Comparison of ENCODE assay signal across 9 mouse cellular contexts in the genomic region with DNA sequence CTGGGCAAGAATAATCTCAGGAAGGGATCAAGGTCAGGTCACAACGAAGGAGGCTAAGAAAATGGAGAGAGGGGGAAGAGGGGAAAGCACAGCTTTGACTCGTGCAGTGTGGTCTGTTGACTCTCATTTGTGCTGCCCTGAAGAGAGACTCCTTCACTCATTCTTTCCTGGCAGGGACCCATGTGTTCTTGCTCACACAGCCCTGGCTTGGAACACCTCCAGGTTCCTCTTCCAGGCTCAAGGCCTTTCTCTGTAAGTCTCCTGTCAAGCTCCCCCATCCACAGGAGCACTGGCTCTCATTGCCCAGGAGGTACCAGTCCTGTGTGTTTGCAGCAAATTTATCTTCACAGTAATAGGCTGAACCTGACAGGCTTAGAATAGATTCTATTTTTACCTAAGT. TPM values are rescaled to one million over a fixed set of nuclear protein-coding genes. Genes with fewer than 3 reads are reported as not detected.
DNase-seq lines count a peak whose midpoint lies in the region; ATAC-seq and TF ChIP-seq lines count a peak whose summit lies in the region.
"Had no signal": no experiment of that assay in that cellular context is flagged by ENCODE, and none has a peak within 500 bp of the region (broad histone marks: within the 10 kb centered on the region; RNA-seq: fewer than 3 reads in every experiment).

No protein-coding gene starts in this region.

- no peaks in the 10 kb centered on the region for H3K27me3 ChIP-seq in liver, postnatal 0 days (ENCODE audit: insufficient read depth, low read length)
- H3K27me3 ChIP-seq: limb, embryonic 12.5 days had no signal

- no peak for TF ChIP-seq EP300 in liver, postnatal 0 days (IDR thresholded peaks at IDR 0.05; ENCODE audit: low read depth)

- 55% methylated on average over 2 of the region's 2 CpGs for WGBS in liver, postnatal 0 days (ENCODE audit: insufficient replicate concordance)

- no peak overlapping the region for H3K4me3 ChIP-seq in layer of hippocampus, adult 2 months
- no peak overlapping the region for H3K4me3 ChIP-seq in liver, postnatal 0 days (ENCODE audit: low read depth, low read length)
- H3K4me3 ChIP-seq: limb, embryonic 12.5 days had no signal

- no peak overlapping the region for H3K9ac ChIP-seq in liver, postnatal 0 days (replicated peaks)
- H3K9ac ChIP-seq: limb, embryonic 12.5 days had no signal

- intact Hi-C loops in heart, postnatal 36 days (cut with DNase I): no loop called here

- H3K9me3 ChIP-seq in liver, postnatal 0 days (ENCODE audit: low read length): no peaks in the 10 kb centered on the region
- H3K9me3 ChIP-seq: limb, embryonic 12.5 days had no signal

- H3K4me2 ChIP-seq in liver, postnatal 0 days (ENCODE audit: low read depth, low read length): no peak overlapping the region
- H3K4me2 ChIP-seq: limb, embryonic 12.5 days had no signal

- no peaks in the 10 kb centered on the region for H3K36me3 ChIP-seq in liver, postnatal 0 days (replicated peaks; ENCODE audit: insufficient read depth, low read length)
- H3K36me3 ChIP-seq: limb, embryonic 12.5 days had no signal

- H3K4me1 ChIP-seq in liver, postnatal 0 days (ENCODE audit: insufficient read depth): peaks cover 7% of the 10 kb centered on the region; the same call in 1 of the 2 replicates
- H3K4me1 ChIP-seq: limb, embryonic 12.5 days had no signal

- DNase-seq in urinary bladder, postnatal 14 days (ENCODE audit: low spot score): peak; percentile 52
- DNase-seq in urinary bladder, adult 2 months (ENCODE audit: low spot score): no peak
- peak; percentile 73 to 74 for DNase-seq in cerebellum, postnatal 14 days
- peak; percentile 41 to 45 for DNase-seq in heart, postnatal 36 days
- peak; percentile 48 for DNase-seq in testis, postnatal 14 days (ENCODE audit: low spot score)
- no peak for DNase-seq in T-cell, adult 2 months (ENCODE audit: low spot score)
- no peak for DNase-seq in layer of hippocampus, adult 2 months (ENCODE audit: low spot score in 2 of 2)
- DNase-seq in liver, postnatal 0 days: no peak

- no peak for ATAC-seq in liver, postnatal 0 days

- no peak for TF ChIP-seq CTCF in layer of hippocampus, adult 2 months (conservative IDR thresholded peaks at IDR 0.05)
- TF ChIP-seq CTCF in liver, postnatal 0 days (IDR thresholded peaks at IDR 0.05; ENCODE audit: low read depth): no peak

- H3K27ac ChIP-seq in layer of hippocampus, adult 2 months: no peak overlapping the region
- H3K27ac ChIP-seq in liver, postnatal 0 days (ENCODE audit: low read depth): no peak overlapping the region
- H3K27ac ChIP-seq: limb, embryonic 12.5 days had no signal

RNA-seq across cellular contexts. Expression of a gene that starts 7.2 kb away (rescaled TPM):
- 0.63 and 0.70 TPM in 2 replicates for polyA plus RNA-seq in urinary bladder, adult 2 months (2012; rRNA removed)
- 1 to 10 TPM; 5.2 to 6.7 TPM for total RNA-seq in heart, postnatal 36 days (2021)
- 1 to 10 TPM; 1.5 TPM for total RNA-seq in layer of hippocampus, adult 2 months (2021)
- 1.7 and 10.1 TPM in 2 replicates for polyA plus RNA-seq in liver, postnatal 0 days (2015; fragmentation: Nextera tagmentation; extraction: Ambion mirVana)

RNA-seq across cellular contexts. Expression of a gene that starts 53.6 kb away (rescaled TPM):
- 34.6 and 36.7 TPM in 2 replicates for polyA plus RNA-seq in urinary bladder, adult 2 months (2012; rRNA removed)
- total RNA-seq in heart, postnatal 36 days (2021): 10 to 100 TPM; 33.8 to 35.0 TPM
- total RNA-seq in layer of hippocampus, adult 2 months (2021): 10 to 100 TPM; 58.2 to 61.6 TPM
- polyA plus RNA-seq in liver, postnatal 0 days (2015; fragmentation: Nextera tagmentation; extraction: Ambion mirVana): 17.2 and 21.9 TPM in 2 replicates

Comparison
In these comparisons a context has a peak if more than half of its experiments do, and no peak if none do; other contexts are left out.
1. DNase-seq: peak in urinary bladder, postnatal 14 days (single experiment), cerebellum, postnatal 14 days (2 of 2), heart, postnatal 36 days (2 of 2) and testis, postnatal 14 days (single experiment); none in urinary bladder, adult 2 months (single experiment), T-cell, adult 2 months (single experiment), layer of hippocampus, adult 2 months (0 of 2) and liver, postnatal 0 days (single experiment).